Mouse (Mus musculus): ENCODE measurements around the gene Tmem88b. TPM values are rescaled to one million over a fixed set of nuclear protein-coding genes. Genes with fewer than 3 reads are reported as not detected.

Gene Tmem88b
- total RNA-seq, 2 experiments from 2014 or later: 2.4 to 4.0 TPM

Small RNA genes lying within 50 kb of the gene (microRNA-seq; reads per million reads assigned to microRNA genes)
- 0 reads per million in 2 experiments for gene Gm27743

Other genes starting within 250 kb of the Tmem88b start
- gene Nadk, start 223.5 kb downstream of the Tmem88b start, total RNA-seq (2021): 10 to 100 TPM; 20.8 to 25.2 TPM
- 1 to 10 TPM; 6.5 to 8.6 TPM for gene Slc35e2, start 184.5 kb downstream of the Tmem88b start, total RNA-seq (2021)
- 10 to 100 TPM; 24.4 to 33.1 TPM for gene Cdk11b, start 161.0 kb downstream of the Tmem88b start, total RNA-seq (2021)
- gene Gm10563, start 140.5 kb downstream of the Tmem88b start, total RNA-seq (2021): not detected
- 10 to 100 TPM; 18.3 to 22.2 TPM for gene Mmp23, start 132.5 kb downstream of the Tmem88b start, total RNA-seq (2021)
- 10 to 100 TPM; 13.2 to 16.8 TPM for gene Mib2, start 116.7 kb downstream of the Tmem88b start, total RNA-seq (2021)
- 1 to 10 TPM; 5.8 to 7.9 TPM for gene Fndc10, start 91.5 kb downstream of the Tmem88b start, total RNA-seq (2021)
- 10 to 100 TPM; 50.8 to 51.4 TPM for gene Ssu72, start 81.1 kb downstream of the Tmem88b start, total RNA-seq (2021)
- 1 to 10 TPM in 1 of 2 experiments, under 1 TPM in 1; 0.49 to 1.0 TPM for gene Tmem240, start 51.1 kb downstream of the Tmem88b start, total RNA-seq (2021)
- gene Atad3a, start 24.8 kb downstream of the Tmem88b start, total RNA-seq (2021): 10 to 100 TPM; 30.4 to 39.3 TPM
- gene Vwa1, start 11.2 kb downstream of the Tmem88b start, total RNA-seq (2021): 10 to 100 TPM; 16.8 to 21.5 TPM
- gene Ankrd65, start 4.6 kb upstream of the Tmem88b start, total RNA-seq (2021): not detected
- 10 to 100 TPM; 56.6 to 58.0 TPM for gene Mrpl20, start 17.0 kb upstream of the Tmem88b start, total RNA-seq (2021)
- gene Ccnl2, start 26.6 kb upstream of the Tmem88b start, total RNA-seq (2021): 10 to 100 TPM; 31.0 to 47.8 TPM
- 10 to 100 TPM; 85.0 to 93.2 TPM for gene Aurkaip1, start 45.4 kb upstream of the Tmem88b start, total RNA-seq (2021)
- 100 to 1,000 TPM; 112 to 136 TPM for gene Mxra8, start 53.8 kb upstream of the Tmem88b start, total RNA-seq (2021)
- 10 to 100 TPM; 96.4 to 99.6 TPM for gene Dvl1, start 61.5 kb upstream of the Tmem88b start, total RNA-seq (2021)
- gene Tas1r3, start 77.5 kb upstream of the Tmem88b start, total RNA-seq (2021): under 1 TPM; 0.11 to 0.26 TPM
- gene Cptp, start 83.6 kb upstream of the Tmem88b start, total RNA-seq (2021): 10 to 100 TPM; 13.6 to 20.5 TPM
- 10 to 100 TPM; 18.9 to 21.7 TPM for gene Ints11, start 83.7 kb upstream of the Tmem88b start, total RNA-seq (2021)
- 10 to 100 TPM; 16.9 to 23.6 TPM for gene Pusl1, start 105.9 kb upstream of the Tmem88b start, total RNA-seq (2021)
- 10 to 100 TPM; 13.8 to 23.1 TPM for gene Acap3, start 105.9 kb upstream of the Tmem88b start, total RNA-seq (2021)
- 10 to 100 TPM; 62.1 to 67.2 TPM for gene Ube2j2, start 158.0 kb upstream of the Tmem88b start, total RNA-seq (2021)
- 10 to 100 TPM; 20.8 to 23.1 TPM for gene C1qtnf12, start 176.4 kb upstream of the Tmem88b start, total RNA-seq (2021)
- gene B3galt6, start 206.8 kb upstream of the Tmem88b start, total RNA-seq (2021): 1 to 10 TPM; 3.1 to 3.8 TPM
- 10 to 100 TPM; 87.9 to 96.0 TPM for gene Sdf4, start 207.0 kb upstream of the Tmem88b start, total RNA-seq (2021)
- under 1 TPM; 0.31 to 0.93 TPM for gene Tnfrsf4, start 228.0 kb upstream of the Tmem88b start, total RNA-seq (2021)
- gene Tnfrsf18, start 240.3 kb upstream of the Tmem88b start, total RNA-seq (2021): under 1 TPM in 1 of 2 experiments, not detected in 1; 0.36 TPM

Data from gastrocnemius, postnatal 10 days (tissue).